Mouse (Mus musculus): ENCODE results near the gene Rras2.

Gene Rras2

DNA sequence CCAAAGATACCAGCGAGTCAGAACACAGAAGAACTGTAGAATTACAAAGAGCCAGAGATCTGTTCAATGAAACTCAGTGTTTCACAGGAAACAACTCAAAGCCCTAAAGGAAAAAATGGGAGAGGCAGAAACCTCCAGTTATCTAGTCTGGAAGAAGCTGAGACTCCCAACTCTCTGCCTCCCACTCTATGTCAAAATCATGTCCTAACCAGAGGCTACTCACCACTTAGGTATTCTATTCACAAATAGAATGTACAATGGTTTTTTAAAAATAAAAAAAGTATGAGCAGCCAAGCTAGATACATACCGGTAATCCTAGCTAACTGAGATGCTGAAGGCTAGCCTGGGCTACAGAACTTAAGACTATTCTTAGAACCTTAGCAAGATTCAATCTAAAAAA lies 3.3 kb downstream of the Rras2 start:
- DNase-seq (ENCODE audit: low read depth): no peak

GRCm38 (mm10) chr7:114110500-114110899 lies 7.1 kb downstream of the Rras2 start:
- DNase-seq (ENCODE audit: low read depth): no peak

DNA sequence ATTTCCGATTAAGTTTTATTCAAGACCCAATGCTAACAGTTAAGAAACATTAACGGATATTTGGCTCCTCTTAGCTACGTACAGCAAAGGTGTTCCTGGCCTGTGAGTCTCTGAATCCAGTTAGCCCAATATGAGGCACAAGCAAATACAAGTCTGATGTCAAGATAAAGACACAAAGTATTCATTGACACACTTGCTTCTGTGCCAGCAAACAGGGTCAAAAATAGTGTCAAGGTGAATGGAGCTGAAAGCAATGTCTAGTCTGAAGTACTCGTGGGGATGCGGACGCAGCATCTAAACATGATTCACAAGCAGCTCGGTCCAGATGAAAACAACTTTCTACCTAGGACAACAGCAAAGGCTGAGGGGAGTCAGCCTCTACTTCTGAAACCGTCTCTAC lies 11.7 kb downstream of the Rras2 start:
- no peak for DNase-seq (ENCODE audit: low read depth)

GRCm38 (mm10) chr7:114103629-114104347 lies 13.8 kb downstream of the Rras2 start:
- DNase-seq (ENCODE audit: low read depth): no peak

DNA sequence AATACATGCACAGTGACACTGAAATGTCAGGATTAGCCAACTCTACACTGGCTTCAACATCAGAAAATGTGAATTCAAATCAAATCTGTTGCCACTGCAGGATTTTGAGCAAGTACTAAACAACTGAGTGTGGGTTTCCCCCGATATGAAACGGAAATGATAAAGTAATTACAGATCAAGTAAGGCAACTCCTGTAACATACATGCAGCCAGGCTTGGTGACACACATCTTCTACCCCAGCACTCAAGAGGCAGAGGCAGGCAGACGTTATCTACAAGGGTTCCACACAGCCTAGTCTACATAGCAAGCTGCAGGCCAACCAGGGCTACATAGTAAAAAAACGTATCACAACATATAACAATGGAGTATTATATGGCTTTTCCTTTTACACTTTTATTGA lies 14.4 kb downstream of the Rras2 start:
- DNase-seq (ENCODE audit: low read depth): no peak

DNA sequence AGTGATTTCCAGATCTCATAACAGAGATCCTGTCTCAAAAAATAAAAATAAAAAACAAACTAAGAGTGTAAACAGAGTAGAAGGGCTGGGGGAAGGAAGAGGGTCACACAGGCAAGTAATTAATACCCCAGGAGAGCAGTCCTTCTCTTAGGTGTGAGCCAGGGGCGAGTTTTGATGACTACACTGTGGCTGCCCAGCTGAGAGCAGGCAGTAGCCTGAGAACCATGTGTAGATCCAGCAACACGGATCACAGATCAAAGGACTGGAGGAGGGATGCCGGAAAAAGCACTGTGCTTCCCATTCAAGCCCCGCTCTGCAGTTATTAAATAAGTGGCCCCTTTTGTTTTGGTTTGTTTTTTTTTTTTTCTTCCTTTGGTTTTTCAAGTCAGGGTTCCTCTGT lies 15.0 kb downstream of the Rras2 start:
- DNase-seq (ENCODE audit: low read depth): no peak

DNA sequence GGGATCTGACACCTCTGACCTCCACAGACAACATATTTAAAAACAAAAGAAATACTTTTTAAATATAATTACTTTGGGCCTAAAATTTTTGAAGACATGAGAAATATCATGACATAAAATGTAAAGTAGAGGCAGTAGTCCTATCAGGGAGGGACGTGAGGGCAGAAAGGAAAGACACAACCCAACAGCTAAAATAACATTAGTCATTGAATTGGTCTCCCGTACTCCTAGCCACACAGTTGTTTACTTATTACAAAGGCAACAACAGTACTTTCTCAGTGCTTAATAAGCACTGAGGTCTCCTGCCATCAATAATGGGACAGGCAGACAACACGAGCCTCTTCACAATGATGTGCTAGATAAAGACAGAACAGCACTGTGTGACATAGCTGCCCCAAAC lies 16.2 kb downstream of the Rras2 start:
- DNase-seq (ENCODE audit: low read depth): no peak

- DNase-seq (ENCODE audit: low read depth): no peak
Observed at GRCm38 (mm10) chr7:114093548-114094174, 23.9 kb downstream of the Rras2 start.

DNA sequence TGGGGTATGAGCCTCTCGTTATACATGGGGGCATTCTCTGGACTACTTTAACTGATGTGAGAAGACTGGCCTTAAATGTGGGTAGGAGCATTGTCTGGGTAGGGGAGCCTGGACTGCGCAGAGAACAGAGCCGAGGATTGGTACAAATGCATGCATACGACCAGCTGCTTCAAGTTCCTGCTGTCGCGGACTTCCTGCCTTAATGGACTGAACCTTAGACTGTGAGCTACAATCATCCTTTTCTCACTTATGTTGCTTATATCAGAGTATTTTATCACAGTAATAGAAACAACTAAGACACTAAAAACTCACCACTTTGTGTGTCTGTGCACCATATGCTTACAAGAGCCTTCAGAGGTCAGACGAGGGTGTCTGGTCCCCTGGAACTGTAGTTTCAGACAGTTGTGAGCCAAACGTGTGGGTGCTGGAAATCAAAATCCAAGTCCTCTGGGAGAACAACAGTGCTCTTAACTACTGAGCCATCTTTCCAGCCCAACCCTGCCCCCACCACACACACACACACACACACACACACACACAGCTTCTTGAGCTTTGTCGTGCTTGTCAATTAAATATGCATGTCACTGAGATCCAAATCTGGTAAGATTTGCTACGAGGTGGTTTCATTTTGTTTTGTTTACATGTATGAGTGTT lies 26.6 kb downstream of the Rras2 start:
- DNase-seq (ENCODE audit: low read depth): no peak

DNA sequence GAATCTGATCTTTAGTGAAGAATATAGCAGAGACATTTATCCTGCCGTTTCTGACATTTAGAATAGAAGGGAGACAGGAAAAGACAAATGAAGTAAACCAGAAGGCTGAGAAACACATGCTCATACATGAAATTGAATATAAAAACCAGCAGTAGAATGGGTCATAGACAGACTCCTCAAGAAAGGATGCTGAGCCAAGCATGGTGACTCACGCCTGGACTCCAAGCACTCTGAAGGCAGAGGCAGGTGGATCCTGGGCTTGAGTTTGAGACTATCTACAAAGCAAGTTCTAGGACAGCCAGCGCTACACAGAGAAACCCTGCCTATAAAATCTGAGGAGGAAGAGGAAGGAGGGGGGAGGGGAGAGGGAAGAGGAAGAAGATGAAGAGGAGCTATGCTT lies 27.4 kb downstream of the Rras2 start:
- DNase-seq (ENCODE audit: low read depth): no peak

DNA sequence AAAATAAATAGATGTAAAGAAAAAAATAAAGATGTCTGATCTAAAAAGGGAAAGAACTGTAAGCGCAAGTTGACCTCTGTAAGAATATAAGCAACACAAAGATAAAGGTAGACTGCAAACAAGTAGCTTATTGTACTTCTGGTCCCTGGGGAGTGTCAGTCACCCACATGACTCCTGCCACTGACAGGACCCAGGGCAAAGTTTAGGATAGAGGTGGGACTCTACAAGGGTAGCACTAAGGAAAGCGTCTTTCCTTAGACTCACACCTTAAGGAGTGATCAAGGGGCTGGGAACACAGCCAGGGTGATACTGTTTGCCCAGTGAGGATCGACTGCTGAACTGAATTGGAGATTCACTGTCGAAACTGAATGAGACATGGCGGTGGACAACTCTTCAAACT lies 28.7 kb downstream of the Rras2 start:
- no peak for DNase-seq (ENCODE audit: low read depth)

- DNase-seq (ENCODE audit: low read depth): no peak
Observed at GRCm38 (mm10) chr7:114087986-114088385, 29.6 kb downstream of the Rras2 start.

GRCm38 (mm10) chr7:114087341-114087740 lies 30.2 kb downstream of the Rras2 start:
- DNase-seq (ENCODE audit: low read depth): no peak

DNA sequence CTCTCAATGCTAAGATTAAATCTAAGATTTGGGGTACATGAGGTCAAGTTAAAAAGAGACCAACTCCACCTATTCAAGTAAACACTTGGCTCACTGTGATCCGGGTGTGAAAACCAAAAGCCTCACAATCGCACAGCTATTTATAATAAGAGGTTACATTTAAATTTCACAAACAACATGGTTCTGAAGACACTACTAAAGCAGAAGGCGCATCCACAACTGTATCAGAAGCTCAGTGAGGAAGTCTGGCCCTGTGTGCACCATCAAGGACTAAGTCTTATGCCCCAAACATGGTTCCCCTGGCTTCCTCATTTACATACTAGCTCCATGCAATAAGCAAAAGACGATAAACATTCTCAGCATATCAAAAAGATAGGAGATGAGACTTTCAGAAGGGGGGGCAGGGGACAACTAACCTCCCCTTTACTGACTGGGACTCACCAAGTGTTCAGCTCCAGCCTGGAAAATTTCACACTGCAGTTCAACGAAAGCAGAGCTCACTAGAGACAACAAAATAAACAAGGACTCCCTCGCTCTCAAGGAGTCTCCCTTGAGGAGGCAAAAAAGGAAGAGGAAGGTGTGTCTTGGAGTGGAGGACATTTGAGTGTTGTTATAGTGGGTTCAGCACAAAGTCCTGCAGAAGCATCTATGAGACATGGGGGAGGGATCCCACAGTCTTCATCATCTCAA lies 31.4 kb downstream of the Rras2 start:
- no peak for DNase-seq (ENCODE audit: low read depth)

- no peak for DNase-seq (ENCODE audit: low read depth)
Observed at GRCm38 (mm10) chr7:114083760-114084159, 33.8 kb downstream of the Rras2 start.

DNA sequence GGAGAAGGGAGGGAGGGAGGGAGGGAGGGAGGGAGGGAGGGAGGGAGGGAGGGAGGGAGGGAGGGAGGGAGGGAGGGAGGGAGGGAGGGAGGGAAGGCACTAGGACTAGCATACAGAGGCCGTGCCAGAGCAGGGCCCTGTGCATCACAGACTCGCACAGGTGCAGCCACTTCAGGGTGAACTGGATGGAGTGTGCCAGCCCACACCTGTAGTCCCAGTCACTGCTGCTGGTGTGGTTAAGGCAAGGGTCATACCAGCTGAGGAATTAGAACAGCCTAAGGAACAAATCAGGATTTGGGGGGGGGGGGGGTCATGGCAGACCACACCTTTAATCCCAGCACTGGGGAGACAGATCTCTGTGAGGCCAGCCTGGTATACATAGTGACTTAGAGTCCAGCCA lies 34.5 kb downstream of the Rras2 start:
- DNase-seq (ENCODE audit: low read depth): no peak

- no peak for DNase-seq (ENCODE audit: low read depth)
Observed at GRCm38 (mm10) chr7:114081633-114082420, 35.8 kb downstream of the Rras2 start.

DNA sequence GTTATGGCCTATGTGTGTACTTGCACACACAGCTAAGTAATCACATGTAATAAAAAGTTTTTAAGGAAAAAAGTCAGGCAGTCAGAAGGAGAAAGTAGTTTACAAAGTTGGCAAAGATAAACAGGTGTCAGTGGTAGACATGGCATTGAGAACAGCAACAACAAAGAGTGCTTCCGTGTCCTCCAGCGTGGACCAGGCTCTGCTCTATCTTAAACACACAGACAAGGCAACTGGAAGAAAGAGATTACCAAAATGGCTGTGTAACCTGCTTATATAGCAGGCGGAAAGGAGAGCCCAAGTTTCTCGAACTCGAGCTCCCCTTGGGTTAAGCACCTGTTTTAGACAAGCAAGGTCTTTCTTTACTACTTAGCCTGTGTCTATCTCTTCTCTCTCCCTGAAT lies 37.3 kb downstream of the Rras2 start:
- DNase-seq (ENCODE audit: low read depth): no peak

DNA sequence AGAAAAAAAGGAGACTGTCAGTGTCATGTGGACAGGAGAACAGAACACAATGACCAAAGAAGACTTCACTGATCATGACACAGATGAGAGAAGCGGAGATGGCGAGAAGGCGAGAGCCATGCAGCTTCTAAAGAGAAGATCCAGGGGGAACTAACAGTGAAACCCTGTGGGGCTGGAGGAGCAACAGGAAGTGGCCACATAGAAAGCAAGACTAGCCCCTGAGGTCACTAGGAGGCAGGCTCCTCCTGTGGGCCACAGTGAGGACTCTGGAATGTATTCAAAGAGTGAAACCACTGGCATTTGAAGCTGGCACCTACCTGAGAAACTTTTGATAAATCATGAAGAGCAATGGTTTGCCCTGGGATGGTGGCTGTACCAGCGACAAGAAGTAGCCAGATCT lies 38.2 kb downstream of the Rras2 start:
- no peak for DNase-seq (ENCODE audit: low read depth)

- DNase-seq (ENCODE audit: low read depth): no peak
Observed at GRCm38 (mm10) chr7:114074595-114074994, 43.0 kb downstream of the Rras2 start.

DNA sequence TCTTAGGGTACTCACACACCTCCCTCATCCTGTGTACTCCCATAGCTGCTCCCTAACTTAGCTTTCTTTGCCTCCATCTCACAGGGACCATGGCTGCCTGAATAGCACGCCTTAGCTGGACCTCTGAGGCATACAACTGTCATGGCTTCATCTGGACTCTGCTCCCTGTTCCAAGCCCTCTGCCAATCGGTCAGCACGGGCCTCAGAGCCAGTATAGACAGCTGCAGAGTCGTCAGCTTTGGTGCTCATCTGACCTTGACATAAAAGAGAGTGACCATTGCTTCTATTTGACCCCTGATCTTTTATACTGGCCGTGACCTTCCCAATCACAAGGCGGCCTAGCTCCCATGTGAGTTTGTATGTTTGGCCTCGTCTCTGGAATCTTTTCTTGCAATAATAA lies 43.4 kb downstream of the Rras2 start:
- DNase-seq (ENCODE audit: low read depth): no peak
